Mouse (Mus musculus) heart, adult 11 months (tissue): ENCODE data around the gene Nme1.
A peak's percentile ranks its signal among the peaks of the same experiment; 100 is the strongest.

ENCODE experiments used
- DNase-seq: peaks from one replicate; pipeline ENCODE4 v3.0.0; 2022

The Nme1 gene

GRCm38 (mm10) chr11:93968005-93968847 lies at the start of gene Nme1, which contains the start of gene Gm20390:
TSS of gene Nme1 (minus strand) at chr11:93968521.
TSS of gene Gm20390 (minus strand) at chr11:93968293.
- DNase-seq: peak; percentile 100

- DNase-seq: no peak
These were observed 35.0 kb upstream of the Nme1 start for GRCm38 (mm10) chr11:94003346-94003745.

GRCm38 (mm10) chr11:93999276-93999675 lies 31.0 kb upstream of the Nme1 start:
- DNase-seq: peak; percentile 84

GRCm38 (mm10) chr11:93997141-93997775 lies 28.9 kb upstream of the Nme1 start:
- peak; percentile 96 for DNase-seq

- peak; percentile 97 for DNase-seq
These were observed 28.2 kb upstream of the Nme1 start for GRCm38 (mm10) chr11:93996306-93997140.

GRCm38 (mm10) chr11:93995720-93996305 lies 27.5 kb upstream of the Nme1 start, which contains the start of gene Spag9:
TSS of gene Spag9 (plus strand) at chr11:93996091.
- peak; percentile 100 for DNase-seq

- DNase-seq: peak; percentile 100
These were observed 26.9 kb upstream of the Nme1 start for GRCm38 (mm10) chr11:93995111-93995719.

GRCm38 (mm10) chr11:93994531-93994930 lies 26.2 kb upstream of the Nme1 start:
- DNase-seq: peak; percentile 89

GRCm38 (mm10) chr11:93988328-93989062 lies 20.2 kb upstream of the Nme1 start:
- peak; percentile 96 for DNase-seq

- DNase-seq: peak; percentile 97
These were observed 19.5 kb upstream of the Nme1 start for GRCm38 (mm10) chr11:93987625-93988327.

- peak; percentile 87 for DNase-seq
These were observed 18.7 kb upstream of the Nme1 start for GRCm38 (mm10) chr11:93987026-93987425.

- peak; percentile 66 for DNase-seq
These were observed 18.0 kb upstream of the Nme1 start for GRCm38 (mm10) chr11:93986298-93986697.

GRCm38 (mm10) chr11:93985265-93985664 lies 16.9 kb upstream of the Nme1 start:
- peak; percentile 22 for DNase-seq

GRCm38 (mm10) chr11:93984619-93985018 lies 16.3 kb upstream of the Nme1 start:
- no peak for DNase-seq

- DNase-seq: no peak
These were observed 11.3 kb upstream of the Nme1 start for GRCm38 (mm10) chr11:93979502-93980049.

GRCm38 (mm10) chr11:93972951-93973350 lies 4.6 kb upstream of the Nme1 start:
- DNase-seq: no peak

GRCm38 (mm10) chr11:93969799-93970198 lies 1.5 kb upstream of the Nme1 start:
- DNase-seq: no peak

- DNase-seq: peak; percentile 91
These were observed 850 bp upstream of the Nme1 start for GRCm38 (mm10) chr11:93969171-93969570.

- DNase-seq: no peak
These were observed 467 bp upstream of the Nme1 start for GRCm38 (mm10) chr11:93968848-93969128.

GRCm38 (mm10) chr11:93967381-93967780 lies 940 bp downstream of the Nme1 start:
- DNase-seq: no peak

GRCm38 (mm10) chr11:93965391-93965790 lies 2.9 kb downstream of the Nme1 start:
- DNase-seq: no peak
